Mouse (Mus musculus) ZHBTc4 (cell line): ENCODE measurements around the gene 2510002D24Rik.

ENCODE experiments used
- DNase-seq: peaks from one replicate; pipeline ENCODE4 v3.0.0-alpha.2; 2011; ENCODE audit warnings: low read depth, low spot score

The 2510002D24Rik gene

DNA sequence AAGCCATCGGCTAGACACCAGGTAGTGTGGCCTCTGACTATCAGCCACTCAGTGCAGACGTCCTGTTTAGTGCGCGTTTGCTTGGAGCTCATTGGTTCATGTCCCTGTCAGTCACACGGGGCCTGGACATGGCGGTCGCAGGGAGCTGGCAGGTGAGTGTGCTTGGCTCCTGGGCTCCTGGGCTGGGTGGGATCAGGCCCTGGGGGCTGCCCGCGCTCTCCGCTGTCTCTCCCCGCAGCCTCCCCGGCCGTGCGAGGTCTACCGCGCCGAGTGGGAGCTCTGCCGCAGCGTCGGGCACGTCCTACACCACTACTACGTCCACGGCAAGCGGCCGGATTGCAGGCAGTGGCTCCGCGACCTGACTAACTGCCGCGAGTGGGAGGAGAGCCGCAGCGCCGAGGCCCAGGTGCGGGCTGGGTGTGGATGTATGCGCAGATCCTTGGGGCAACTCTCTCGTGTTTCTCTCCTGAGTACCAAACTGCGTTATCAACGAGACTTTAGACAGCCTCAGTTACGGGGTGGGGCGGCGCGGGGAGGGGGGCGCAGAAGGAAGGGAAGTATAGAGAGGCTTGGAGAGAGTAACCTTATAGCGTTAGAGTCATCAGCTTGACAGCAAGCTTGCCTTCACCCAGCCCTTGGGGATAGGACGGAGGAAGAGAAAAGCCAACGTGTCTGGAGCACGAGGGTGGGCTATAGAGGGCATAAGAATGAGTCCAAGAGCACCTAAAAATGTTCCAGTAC, at the start of gene 2510002D24Rik, which contains the start of gene Gm28539:
Gene 2510002D24Rik, plus strand, starts transcription at position 111 of the 741 bp plus-strand sequence.
Gene Gm28539, plus strand, starts transcription at position 117 of the 741 bp plus-strand sequence.
- peak; percentile 99 for DNase-seq

DNA sequence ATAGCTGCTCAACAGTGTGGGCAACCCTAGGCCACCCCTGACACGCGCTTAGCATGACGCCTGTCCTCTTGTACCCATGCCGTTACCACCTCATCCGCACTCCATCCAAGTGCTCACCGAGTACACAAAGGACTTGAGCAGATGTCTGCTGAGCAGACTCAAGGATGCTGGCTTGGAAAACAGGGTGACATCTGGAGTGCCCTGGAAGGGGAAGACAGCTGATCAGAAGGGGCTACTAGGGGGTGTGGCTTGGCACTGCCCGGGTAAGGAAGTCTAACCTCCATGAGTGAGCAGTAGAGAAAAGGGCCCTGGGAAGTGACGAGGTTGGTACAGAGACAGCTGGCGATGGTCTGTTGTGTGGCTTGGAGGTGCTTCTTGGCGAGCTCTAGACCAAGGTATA, 49.7 kb upstream of the 2510002D24Rik start:
- DNase-seq: no peak

DNA sequence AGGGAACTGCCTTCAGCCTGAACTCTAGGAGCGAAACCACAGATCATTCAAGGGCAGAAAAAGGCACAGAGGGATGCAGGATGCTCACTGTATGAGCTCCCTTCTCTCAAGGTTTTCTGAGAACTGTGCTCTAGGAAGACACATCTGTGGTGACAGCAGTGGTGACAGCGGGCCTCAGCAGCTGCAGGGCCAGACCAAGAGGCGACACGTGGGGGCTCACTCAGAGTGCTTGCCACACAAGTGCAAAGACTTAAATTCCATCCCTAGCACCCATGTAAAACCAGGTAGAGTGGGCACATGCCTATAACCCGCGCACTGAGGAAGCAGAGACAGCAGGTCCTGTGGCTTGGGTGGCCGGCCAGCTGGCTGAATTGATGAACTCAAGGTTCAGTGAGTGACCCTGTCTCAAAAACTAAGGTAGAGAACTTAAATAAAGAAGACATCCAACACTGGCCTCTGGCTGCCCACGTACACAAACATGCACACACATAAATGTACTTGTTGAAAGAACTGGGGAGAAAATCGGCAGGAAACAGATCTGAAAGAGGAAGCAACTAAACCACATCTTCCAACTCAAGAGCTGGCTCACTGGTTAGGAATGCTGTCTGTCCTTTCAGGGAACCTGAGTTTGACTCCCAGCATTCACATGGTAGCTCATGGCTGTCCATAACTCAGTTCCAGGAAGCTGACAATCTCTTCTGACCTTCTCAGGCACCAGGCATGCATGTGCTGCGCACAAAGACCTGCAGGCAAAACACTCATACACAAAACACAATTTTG, 47.6 kb upstream of the 2510002D24Rik start:
- DNase-seq: no peak

DNA sequence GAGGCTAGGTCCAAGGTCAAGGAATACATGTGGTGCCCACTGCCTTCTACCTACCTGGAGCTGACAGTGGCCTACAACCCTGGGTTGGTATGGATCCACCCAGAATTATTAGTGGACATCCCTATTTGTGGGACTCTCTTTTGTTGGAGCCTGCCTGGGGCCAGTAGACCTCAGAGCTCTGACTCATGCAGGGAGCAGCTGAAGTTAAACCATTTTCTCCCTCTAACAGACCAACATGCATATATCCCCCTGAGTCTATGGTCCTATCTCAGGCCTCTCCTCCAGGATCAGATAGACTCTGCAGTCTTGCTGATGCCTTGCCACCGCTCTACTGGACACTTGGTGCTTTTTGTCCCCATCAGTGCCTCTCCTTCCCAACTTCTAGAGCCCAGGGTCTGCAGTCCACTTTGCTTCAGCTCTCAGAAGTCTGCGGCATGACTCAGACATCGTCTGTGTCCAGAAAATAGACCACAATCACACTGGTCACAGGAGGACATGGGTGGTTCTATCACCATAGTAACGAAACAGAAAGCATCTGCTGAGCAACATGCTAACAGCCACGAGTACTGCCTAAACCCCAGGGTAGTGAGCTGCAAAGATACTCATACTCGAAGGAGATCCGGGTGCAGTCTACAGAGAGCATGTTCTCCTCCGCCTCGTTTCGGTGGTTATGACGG, 41.0 kb upstream of the 2510002D24Rik start:
- DNase-seq: no peak

DNA sequence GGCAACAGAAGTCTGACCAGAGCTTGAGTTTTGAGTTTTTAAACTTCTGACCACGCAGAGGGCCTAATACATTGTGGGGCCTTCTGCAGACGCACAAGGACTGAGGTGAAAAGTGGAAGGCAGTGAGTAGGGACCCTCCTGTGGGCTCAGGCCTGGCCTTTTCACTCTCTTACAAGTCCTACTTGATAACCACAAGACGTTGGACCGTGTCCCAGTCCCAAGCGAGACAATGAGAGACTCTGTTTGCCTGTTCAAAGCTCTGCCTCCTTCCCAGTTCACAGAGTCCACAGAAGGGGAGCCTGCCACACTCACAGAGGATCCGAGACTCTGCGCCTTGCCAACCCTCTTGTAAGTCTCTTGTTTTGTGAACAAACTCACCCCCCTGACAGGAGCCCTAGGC, 39.7 kb upstream of the 2510002D24Rik start:
- DNase-seq: no peak

DNA sequence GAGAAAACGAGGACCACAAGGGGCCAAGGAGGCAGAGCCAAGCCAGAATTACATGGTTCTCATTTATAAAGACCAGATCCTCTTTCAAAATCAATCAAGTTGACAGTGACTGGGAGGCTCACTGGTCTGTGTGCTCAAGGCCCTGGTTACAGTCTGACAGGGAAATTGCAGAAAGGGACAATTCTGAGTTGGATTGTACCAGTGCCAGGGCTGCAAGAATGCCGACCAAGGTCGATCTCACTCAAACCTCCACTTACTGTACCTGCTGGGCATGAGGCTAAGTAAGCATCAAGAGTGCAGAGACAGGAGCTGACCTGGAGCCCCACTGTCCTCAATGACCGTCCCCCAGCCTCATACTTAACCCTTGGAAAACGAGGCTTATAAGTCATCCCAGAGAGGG, 38.2 kb upstream of the 2510002D24Rik start:
- DNase-seq: no peak

DNA sequence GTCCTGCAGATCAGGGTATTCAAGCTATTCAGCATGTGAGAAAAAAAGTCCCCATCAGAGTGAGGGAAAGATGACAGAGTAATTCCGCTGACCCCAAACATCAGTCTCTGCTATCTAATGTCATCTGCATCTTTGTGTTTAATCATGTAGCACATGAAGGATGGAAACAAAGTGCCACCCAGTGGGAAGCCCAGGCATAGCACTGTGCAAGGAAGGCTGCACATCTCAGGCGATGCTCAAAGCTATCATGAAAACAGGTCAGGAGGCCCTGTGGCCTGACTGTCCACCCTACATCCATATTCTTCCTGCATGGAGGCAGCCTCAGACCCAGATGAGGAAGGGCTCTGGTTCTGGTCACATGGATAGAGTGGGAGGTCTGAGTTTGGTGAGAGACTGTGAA, 37.5 kb upstream of the 2510002D24Rik start:
- peak; percentile 56 for DNase-seq

DNA sequence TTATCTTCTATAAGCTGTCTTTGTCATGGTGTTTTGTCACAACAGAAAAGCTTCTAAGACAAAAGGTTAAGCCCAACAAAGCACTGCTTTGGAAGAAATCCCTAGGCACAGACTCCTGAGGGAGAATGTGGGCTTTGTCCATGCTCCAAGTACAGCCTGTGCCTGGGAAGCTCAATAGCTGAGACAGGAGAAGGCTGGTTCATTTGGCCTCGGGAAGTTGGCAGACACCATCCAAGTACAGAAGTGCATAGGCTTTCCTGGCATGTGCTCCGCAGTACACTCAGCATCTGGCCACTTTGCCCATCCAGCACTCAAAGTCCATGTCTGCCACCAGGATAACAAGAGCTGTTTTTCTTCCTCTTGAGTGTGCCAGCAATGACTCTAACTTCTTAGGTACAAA, 30.6 kb upstream of the 2510002D24Rik start:
- DNase-seq: no peak

DNA sequence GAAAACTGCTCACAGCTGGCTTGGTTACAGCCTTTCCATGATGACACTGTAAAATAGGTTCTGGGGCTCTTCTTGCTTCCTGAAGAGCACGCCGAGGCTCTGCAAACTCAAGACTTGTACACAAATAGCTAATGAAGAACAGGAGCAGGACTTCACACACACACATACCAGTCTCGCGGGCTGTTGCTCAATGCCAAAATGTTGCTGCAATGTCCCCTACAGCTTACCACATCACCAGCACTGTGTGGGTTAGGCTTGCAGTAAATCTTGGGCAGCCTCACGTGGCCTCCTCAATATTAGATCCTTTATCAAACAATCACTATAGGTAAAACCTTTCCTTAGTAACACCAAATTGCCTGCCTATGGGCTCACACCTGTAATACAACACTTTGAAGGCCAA, 27.4 kb upstream of the 2510002D24Rik start:
- no peak for DNase-seq

DNA sequence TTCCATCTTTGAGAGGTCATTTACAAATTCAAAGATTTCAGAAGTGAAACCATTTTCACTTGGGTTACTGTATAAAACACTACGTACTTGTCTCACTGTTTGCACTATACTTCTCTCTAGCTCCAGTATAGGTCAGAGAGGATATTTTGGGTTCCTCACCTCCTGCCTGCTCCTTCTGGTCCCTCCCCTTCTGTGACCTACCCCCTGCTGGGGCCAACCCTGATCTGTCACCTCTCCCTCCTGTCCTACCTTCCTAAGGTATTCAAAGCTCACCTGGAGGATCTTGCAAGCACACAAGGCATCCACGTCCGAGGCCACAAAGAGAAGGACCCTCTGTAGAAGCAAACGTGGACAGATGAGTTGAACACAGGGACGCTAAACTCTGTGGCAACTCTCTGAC, 25.3 kb upstream of the 2510002D24Rik start:
- DNase-seq: peak; percentile 74

DNA sequence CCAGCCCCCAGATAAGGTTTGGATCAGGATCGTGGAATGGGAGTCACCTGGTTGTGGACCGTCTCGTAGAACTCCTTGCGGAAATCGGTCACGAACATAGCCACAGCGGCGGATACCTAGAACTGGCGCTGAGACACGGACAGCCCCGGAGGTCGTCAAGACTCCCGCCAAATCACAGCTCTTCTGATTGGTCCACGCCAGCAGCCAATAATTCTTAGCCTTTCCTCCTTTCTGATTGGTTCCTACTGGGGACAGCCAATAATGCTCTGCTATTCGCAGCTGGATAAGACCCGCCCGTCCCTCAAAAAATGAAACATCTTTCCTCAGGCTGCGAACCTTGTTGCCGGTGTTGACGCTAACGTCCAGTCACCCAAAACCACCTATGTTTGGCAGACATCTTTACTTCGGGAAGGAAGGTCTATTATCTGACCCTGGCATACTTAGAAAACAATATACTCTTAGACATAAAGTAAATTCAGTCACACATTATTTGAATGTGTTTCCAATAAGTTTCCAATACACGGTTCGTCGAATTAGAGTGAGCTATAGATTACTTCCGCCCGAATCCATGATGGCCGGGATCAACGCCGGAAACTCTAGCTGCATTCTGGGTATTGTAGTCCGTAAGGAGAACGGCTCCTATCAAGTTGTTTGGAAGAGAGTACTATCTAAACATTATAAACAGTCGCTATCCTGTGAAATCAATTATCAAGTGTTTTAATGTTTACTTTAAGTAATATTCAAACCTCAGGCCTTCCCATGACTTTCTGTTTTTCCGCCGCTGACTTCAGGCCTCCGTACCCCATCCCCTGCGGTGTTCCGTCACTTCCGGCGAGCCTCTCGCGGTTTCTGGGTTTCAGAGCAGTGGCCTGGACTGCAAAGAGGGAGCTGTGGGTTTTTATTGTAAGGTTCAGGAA, 24.7 kb upstream of the 2510002D24Rik start, which contains the start of the genes Ufd1 and Cdc45:
Gene Ufd1, plus strand, starts transcription at position 312 of the 917 bp plus-strand sequence.
Gene Cdc45, minus strand, starts transcription at position 520 of the 917 bp plus-strand sequence.
- DNase-seq: peak; percentile 98

DNA sequence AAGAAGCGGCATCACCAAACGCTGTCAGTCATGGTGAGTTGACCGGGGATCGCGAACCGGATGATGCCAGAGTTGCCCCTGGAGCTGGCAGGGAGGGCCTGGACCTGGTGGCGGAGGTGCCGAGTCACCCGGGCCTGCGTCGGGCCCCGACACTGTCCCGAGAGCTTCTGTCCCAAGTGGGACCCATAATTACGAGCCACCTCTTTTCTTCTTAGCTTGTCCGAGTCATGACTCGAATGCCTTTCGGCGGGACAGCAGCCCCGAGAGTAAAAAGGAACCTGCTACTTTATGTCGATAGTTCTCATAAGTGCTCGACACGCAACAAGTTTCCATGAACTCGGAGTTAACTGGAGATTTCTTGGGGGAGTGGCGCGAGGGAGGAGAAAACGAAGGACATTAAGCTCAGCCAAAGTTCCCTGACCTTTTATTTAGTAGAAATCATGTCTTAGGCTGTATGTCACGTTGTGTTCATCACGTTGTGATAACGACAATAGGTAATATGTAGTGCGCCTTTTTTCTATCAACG, 23.9 kb upstream of the 2510002D24Rik start:
- DNase-seq: no peak

DNA sequence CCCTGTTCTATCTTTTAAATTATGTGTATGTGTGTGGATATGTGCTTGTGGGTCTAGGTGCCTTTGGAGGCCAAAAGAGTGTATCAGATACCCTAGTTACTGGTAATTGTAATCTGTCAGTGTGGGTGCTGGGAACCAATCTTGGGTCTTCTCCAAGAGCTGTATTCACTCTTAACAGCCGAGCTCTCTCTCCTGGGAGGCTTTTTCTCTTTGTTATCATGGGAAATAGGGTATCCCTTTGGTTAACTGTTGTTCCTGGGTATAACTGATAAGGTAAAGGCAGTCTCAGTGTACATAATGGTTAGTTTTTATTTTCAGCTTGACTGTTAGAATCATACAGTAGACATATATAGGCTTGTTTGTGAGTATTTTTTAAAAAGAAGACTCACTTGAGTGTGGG, 14.0 kb upstream of the 2510002D24Rik start:
- DNase-seq: no peak

DNA sequence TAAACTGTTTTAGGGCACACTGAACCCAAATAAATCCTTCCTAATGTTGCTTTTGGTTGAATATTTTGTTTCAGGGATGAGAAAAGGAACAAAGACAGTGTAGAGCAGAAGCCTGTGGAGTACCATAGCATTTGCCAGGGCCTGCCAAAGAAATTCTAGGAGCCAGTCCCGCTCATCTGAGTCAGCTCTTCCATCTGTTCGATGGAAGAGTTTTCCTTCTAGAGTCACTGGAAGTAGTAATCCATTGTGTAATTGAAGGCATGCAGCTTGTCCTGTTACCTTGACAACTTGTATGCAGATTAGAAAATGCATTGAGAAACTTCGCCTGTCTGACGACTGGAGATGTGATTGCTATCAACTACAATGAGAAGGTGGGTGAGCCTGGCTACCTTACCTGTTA, 13.5 kb upstream of the 2510002D24Rik start:
- no peak for DNase-seq

DNA sequence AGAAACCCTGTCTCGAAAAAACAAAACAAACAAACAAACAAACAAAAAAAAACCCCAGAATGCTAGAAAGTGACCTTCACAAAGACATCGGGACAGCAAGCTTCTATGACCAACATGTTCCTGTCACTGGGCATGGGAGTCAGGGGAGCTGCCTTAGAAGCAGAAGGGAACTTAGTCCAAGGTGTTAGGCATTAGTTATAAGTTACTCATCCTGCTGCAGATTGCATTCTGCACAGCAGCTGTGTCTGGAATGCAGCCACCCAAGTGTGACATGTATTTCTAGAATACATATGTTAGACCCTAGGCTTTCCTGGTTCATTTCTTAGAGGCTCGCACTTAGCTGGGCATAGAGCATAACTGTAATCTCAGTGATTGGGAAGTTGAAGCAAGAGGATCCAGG, 7.7 kb upstream of the 2510002D24Rik start:
- no peak for DNase-seq

DNA sequence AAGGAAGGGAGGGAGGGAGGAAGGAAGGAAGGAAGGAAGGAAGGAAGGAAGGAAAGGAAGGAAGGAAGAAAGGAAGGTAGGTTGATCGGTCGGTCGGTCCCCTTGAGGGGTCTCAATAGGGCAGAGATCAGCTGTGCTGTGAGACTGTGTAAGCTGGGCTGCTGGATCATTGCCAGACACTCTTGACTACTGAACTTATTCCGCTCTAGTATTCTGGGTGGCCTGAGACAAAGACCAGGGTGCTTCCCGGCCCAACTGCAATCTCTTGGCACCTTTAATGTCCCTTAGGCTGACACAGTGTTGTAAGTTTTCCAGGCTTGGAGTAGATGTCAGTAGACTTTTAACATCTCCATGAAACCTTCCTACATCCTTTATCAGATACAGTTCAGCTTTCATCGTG, 7.3 kb upstream of the 2510002D24Rik start:
- no peak for DNase-seq

DNA sequence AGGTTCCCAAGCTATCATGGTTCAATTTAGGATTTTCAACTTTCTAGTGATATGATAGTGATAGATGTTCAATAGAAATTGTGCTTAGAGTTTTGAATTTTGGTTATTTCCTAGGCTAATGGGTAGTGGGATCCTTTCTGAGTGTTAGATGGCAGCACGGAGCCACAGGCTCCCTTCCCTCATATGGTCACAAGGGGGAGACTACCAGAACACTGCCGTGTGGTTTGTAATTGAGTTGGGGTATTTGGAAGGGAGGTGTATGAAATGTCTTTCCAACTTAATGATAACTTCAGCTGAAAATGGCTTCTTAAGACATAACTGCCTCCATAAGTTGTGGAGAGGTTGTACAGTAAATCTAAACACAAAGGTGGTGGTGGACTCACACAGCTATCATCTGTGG, 2.9 kb upstream of the 2510002D24Rik start:
- no peak for DNase-seq

DNA sequence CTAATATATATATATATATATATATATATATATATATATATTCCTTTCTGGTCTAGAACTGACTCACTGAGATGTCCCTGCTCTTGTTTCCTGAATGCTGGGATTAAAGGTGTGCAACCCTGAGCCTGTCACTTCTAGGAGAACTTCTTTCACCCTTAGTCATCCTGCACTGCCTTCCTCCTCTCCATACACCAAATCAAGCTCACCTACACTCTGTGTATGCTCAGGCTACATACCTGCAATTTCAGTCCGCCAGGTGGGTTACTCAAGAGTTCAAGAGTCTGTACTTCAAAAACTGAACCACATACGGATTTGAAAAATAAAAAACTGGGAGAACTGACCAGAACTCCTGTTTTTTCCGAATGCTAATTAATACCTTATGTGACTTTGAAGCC, 308 bp upstream of the 2510002D24Rik start:
- no peak for DNase-seq

DNA sequence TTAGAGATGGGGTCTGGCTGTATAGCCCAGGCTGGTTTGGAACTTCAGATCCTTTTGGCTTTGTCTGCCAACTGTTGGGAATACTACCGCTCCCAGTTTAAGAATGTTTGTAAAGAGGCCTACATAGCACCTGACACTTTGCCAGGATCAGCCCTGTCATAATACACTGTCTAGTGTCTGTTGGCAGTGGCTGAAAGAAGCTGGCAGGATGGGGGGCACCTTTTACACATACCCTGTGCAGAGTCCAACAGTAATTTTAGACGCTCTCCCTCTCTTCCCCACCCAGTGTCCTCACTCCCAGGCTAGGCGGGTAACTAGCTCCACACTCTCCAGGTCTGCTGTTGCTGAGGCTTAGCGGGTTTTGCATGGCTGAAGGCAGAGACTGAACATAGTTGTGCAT, 2.0 kb downstream of the 2510002D24Rik start:
- DNase-seq: no peak

DNA sequence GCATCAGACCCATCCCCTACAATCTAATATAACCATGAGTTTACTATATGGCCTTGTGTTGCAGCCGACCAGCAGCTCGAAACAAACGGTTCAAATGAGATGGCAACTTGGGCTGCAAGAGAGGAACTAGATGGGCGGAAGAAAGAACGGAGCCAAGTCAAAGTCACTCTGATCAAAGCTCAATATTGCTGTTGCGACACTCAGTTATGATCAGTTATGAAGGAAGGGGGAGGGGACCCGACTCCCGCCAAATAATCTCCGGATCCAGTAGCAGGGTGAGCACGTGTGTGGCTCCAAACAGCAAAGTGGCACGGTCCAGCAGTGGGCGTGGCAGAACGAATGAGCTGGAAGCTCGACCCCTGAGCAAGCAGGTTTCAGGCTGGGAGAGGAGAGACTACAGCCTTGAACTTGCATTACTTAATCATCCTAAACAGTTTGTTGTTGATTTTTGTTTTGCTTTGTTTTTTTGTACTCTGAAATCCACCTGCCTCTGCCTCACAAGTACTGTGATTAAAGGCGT, 10.0 kb downstream of the 2510002D24Rik start:
- DNase-seq: peak; percentile 59
